Mouse (Mus musculus): ENCODE measurements at regions not wholly inside any gene's neighbourhood (a gene's known extent, or its start where the extent isn't known, plus 50 kb on each side); places are given as distances from the start of the nearest gene placed in this dataset.
"Not testable (repeated sequence)": the region's sequence is repeated elsewhere in the genome, so short reads cannot be mapped to it uniquely, and the experiment has no call there.

GRCm38 (mm10) chr13:28842811-28843210 is 110.7 kb downstream of the Sox4 start:
- no peak for DNase-seq (ENCODE audit: extremely low spot score in 1 of 2, low spot score in 1 of 2)

GRCm38 (mm10) chr13:28840142-28840541 is 113.4 kb downstream of the Sox4 start:
- no peak for DNase-seq (ENCODE audit: extremely low spot score in 1 of 2, low spot score in 1 of 2)

GRCm38 (mm10) chr13:28839084-28839483 is 114.4 kb downstream of the Sox4 start:
- DNase-seq (ENCODE audit: extremely low spot score in 1 of 2, low spot score in 1 of 2): no peak

- no peak for DNase-seq (ENCODE audit: extremely low spot score in 1 of 2, low spot score in 1 of 2)
Measured at GRCm38 (mm10) chr13:28838216-28838615, 115.3 kb downstream of the Sox4 start.

GRCm38 (mm10) chr13:28837196-28837595 is 116.3 kb downstream of the Sox4 start:
- DNase-seq (ENCODE audit: extremely low spot score in 1 of 2, low spot score in 1 of 2): not testable (repeated sequence)

- no peak for DNase-seq (ENCODE audit: extremely low spot score in 1 of 2, low spot score in 1 of 2)
Measured at GRCm38 (mm10) chr13:28833700-28834065, 119.8 kb downstream of the Sox4 start.

- DNase-seq (ENCODE audit: extremely low spot score in 1 of 2, low spot score in 1 of 2): peak in 1 of 2 experiments; percentile 22
Measured at GRCm38 (mm10) chr13:28832855-28833699, 120.4 kb downstream of the Sox4 start.

- DNase-seq (ENCODE audit: extremely low spot score in 1 of 2, low spot score in 1 of 2): no peak
Measured at GRCm38 (mm10) chr13:28826284-28826683, 127.2 kb downstream of the Sox4 start.

GRCm38 (mm10) chr13:28823985-28824384 is 129.5 kb downstream of the Sox4 start:
- DNase-seq (ENCODE audit: extremely low spot score in 1 of 2, low spot score in 1 of 2): no peak

GRCm38 (mm10) chr13:28823311-28823880 is 130.1 kb downstream of the Sox4 start:
- DNase-seq (ENCODE audit: extremely low spot score in 1 of 2, low spot score in 1 of 2): no peak

GRCm38 (mm10) chr13:28820868-28821533 is 132.5 kb downstream of the Sox4 start:
- DNase-seq (ENCODE audit: extremely low spot score in 1 of 2, low spot score in 1 of 2): no peak

- DNase-seq (ENCODE audit: extremely low spot score in 1 of 2, low spot score in 1 of 2): no peak
Measured at GRCm38 (mm10) chr13:28814127-28814526, 139.4 kb downstream of the Sox4 start.

- DNase-seq (ENCODE audit: extremely low spot score in 1 of 2, low spot score in 1 of 2): no peak
Measured at GRCm38 (mm10) chr13:28811667-28812575, 141.6 kb downstream of the Sox4 start.

- DNase-seq (ENCODE audit: extremely low spot score in 1 of 2, low spot score in 1 of 2): no peak
Measured at GRCm38 (mm10) chr13:28811081-28811439, 142.5 kb downstream of the Sox4 start.

- no peak for DNase-seq (ENCODE audit: extremely low spot score in 1 of 2, low spot score in 1 of 2)
Measured at GRCm38 (mm10) chr13:28810326-28811080, 143.0 kb downstream of the Sox4 start.

GRCm38 (mm10) chr13:28805302-28805701 is 148.2 kb downstream of the Sox4 start:
- no peak for DNase-seq (ENCODE audit: extremely low spot score in 1 of 2, low spot score in 1 of 2)

GRCm38 (mm10) chr13:28801210-28801954 is 152.1 kb downstream of the Sox4 start:
- DNase-seq (ENCODE audit: extremely low spot score in 1 of 2, low spot score in 1 of 2): no peak

- no peak for DNase-seq (ENCODE audit: extremely low spot score in 1 of 2, low spot score in 1 of 2)
Measured at GRCm38 (mm10) chr13:28800676-28801075, 152.8 kb downstream of the Sox4 start.

- no peak for DNase-seq (ENCODE audit: extremely low spot score in 1 of 2, low spot score in 1 of 2)
Measured at GRCm38 (mm10) chr13:28799474-28799873, 154.0 kb downstream of the Sox4 start.
